Mouse (Mus musculus) bone marrow macrophage, adult 2 months (primary cell): Measurements from ENCODE around the gene Rtn1.

Experiments used
- CTCF ChIP-seq: IDR thresholded peaks from 2 replicates; pipeline ENCODE4 v1.5.1; 2012; ENCODE audit warnings: low read depth, mild to moderate bottlenecking, low read length, moderate library complexity
- POLR2A ChIP-seq: IDR thresholded peaks from 2 replicates; pipeline ENCODE4 v1.6.1; 2012; ENCODE audit warnings: mild to moderate bottlenecking, low read depth, low read length, borderline replicate concordance

- TF ChIP-seq CTCF (no peak), POLR2A (no peak)
Measured at GRCm38 (mm10) chr12:72422681-72423080, 13.8 kb upstream of the Rtn1 start.
